Mouse (Mus musculus) hindbrain, embryonic 11.5 days (tissue): ENCODE data around the gene Plekhs1. TPM values are rescaled to one million over a fixed set of nuclear protein-coding genes. Genes with fewer than 3 reads are reported as not detected.

Experiments used
- ATAC-seq: fragments of 200-750 bp; cut with Nextera tagmentation; 2 replicates; pipeline ENCODE4 v1.8.0; 2017; ENCODE audit warnings: mild to moderate bottlenecking, moderate TSS enrichment, moderate library complexity; ENCODE audit not compliant: low FRiP score
- DNase-seq: peaks from one replicate; pipeline ENCODE4 v3.0.0-alpha.2; 2015; ENCODE audit warnings: low spot score
- H3K27ac ChIP-seq: fragments of 300-500 bp; sonication (generic); 2 replicates; pipeline ENCODE4 v1.5.1; 2014; ENCODE audit warnings: mild to moderate bottlenecking, low read depth, low read length
- H3K27me3 ChIP-seq: fragments of 300-500 bp; sonication (generic); 2 replicates; pipeline ENCODE4 v1.6.1; 2014; ENCODE audit warnings: mild to moderate bottlenecking, low read length, moderate library complexity, mixed read lengths; ENCODE audit not compliant: control insufficient read depth, insufficient read depth
- H3K36me3 ChIP-seq: fragments of 300-500 bp; sonication (generic); 2 replicates; pipeline ENCODE4 v1.6.1; 2014; ENCODE audit warnings: mild to moderate bottlenecking, low read length, moderate library complexity, mixed read lengths; ENCODE audit not compliant: control insufficient read depth, insufficient read depth
- H3K4me1 ChIP-seq: fragments of 300-500 bp; sonication (generic); replicated peaks from 2 replicates; pipeline ENCODE4 v1.6.1; 2014; ENCODE audit warnings: low read length, mixed read lengths; ENCODE audit not compliant: control insufficient read depth, insufficient read depth
- H3K4me2 ChIP-seq: fragments of 300-500 bp; sonication (generic); replicated peaks from 2 replicates; pipeline ENCODE4 v1.6.1; 2014; ENCODE audit warnings: mild to moderate bottlenecking, low read depth, low read length
- H3K4me3 ChIP-seq: fragments of 300-500 bp; sonication (generic); 2 replicates; pipeline ENCODE4 v1.5.1; 2014; ENCODE audit warnings: low read depth, low read length
- H3K9ac ChIP-seq: fragments of 300-500 bp; sonication (generic); 2 replicates; pipeline ENCODE4 v1.6.1; 2014; ENCODE audit warnings: low read depth, low read length
- H3K9me3 ChIP-seq: fragments of 300-500 bp; sonication (generic); 2 replicates; pipeline ENCODE4 v1.6.1; 2016; ENCODE audit warnings: low read length; ENCODE audit not compliant: control insufficient read depth
- WGBS: fragments of 180-500 bp; shearing (Covaris S2); extraction: QIAGEN DNeasy Blood & Tissue Kit; methylation state at CpG from one replicate; pipeline ENCODE4 v1.1.7; 2014; 5-methylcytosine and 5-hydroxymethylcytosine counted together
- polyA plus RNA-seq: library from polyadenylated mRNA; unstranded; fragments of >200 nt; fragmentation: Nextera tagmentation; extraction: Ambion mirVana; gene quantifications from 2 replicates; pipeline ENCODE4 v1.2.1, GENCODE M21; 2014

Gene Plekhs1
- polyA plus RNA-seq, 1 experiment from 2014 or later: not detected

- H3K9ac ChIP-seq: no peak overlapping the region
- DNase-seq: no peak
- no peak overlapping the region for H3K27ac ChIP-seq
- H3K4me3 ChIP-seq: no peak overlapping the region
- 86% methylated on average over 5 of the region's 5 CpGs for WGBS
- H3K4me2 ChIP-seq: no peak overlapping the region
- no peaks in the 10 kb centered on the region for H3K36me3 ChIP-seq
- ATAC-seq: no peak
- no peaks in the 10 kb centered on the region for H3K9me3 ChIP-seq
- no peaks in the 10 kb centered on the region for H3K27me3 ChIP-seq
- no peaks in the 10 kb centered on the region for H3K4me1 ChIP-seq
These were observed 10.5 kb upstream of the Plekhs1 start for GRCm38 (mm10) chr19:56450892-56451291.

DNA sequence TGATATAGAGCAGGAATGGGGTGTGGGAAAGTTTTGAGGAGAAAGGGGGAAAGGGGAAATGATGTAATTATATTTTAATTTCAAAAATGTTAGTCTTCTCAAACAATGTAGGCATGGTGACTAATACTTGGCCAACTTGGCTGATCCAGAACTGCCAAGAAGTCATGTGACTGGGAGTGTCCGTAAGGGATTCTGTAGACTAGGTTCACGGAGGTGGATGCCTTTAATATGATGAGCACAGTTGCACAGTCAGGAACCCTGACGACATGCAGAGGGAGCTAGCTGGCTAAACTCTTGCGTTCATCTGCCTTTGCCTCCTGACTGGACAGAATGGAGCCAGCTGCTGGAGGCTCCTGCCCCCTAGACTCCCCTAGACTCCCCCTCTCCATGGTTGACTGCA is 9.6 kb upstream of the Plekhs1 start:
- no peak for ATAC-seq
- Histone ChIP-seq H3K9me3 (no peaks in the 10 kb centered on the region), H3K4me1 (no peaks in the 10 kb centered on the region), H3K27ac (no peak overlapping the region), H3K4me2 (no peak overlapping the region), H3K9ac (no peak overlapping the region), H3K27me3 (no peaks in the 10 kb centered on the region), H3K36me3 (no peaks in the 10 kb centered on the region), H3K4me3 (no peak overlapping the region)
- WGBS: 88% methylated on average over 4 of the region's 4 CpGs
- DNase-seq: no peak

GRCm38 (mm10) chr19:56452421-56452820 is 9.0 kb upstream of the Plekhs1 start:
- Histone ChIP-seq H3K9me3 (no peaks in the 10 kb centered on the region), H3K36me3 (no peaks in the 10 kb centered on the region), H3K4me1 (no peaks in the 10 kb centered on the region), H3K27me3 (no peaks in the 10 kb centered on the region), H3K4me2 (no peak overlapping the region), H3K27ac (no peak overlapping the region), H3K4me3 (no peak overlapping the region), H3K9ac (no peak overlapping the region)
- no peak for DNase-seq
- 88% methylated on average over 2 of the region's 2 CpGs for WGBS
- no peak for ATAC-seq

- H3K4me2 ChIP-seq: no peak overlapping the region
- no peak overlapping the region for H3K27ac ChIP-seq
- DNase-seq (no peak), ATAC-seq (no peak)
- no peaks in the 10 kb centered on the region for H3K36me3 ChIP-seq
- H3K4me3 ChIP-seq: no peak overlapping the region
- no peaks in the 10 kb centered on the region for H3K9me3 ChIP-seq
- 87% methylated on average over 4 of the region's 4 CpGs for WGBS
- H3K4me1 ChIP-seq: no peaks in the 10 kb centered on the region
- no peaks in the 10 kb centered on the region for H3K27me3 ChIP-seq
- no peak overlapping the region for H3K9ac ChIP-seq
These were observed 6.6 kb upstream of the Plekhs1 start for GRCm38 (mm10) chr19:56454862-56455261.

GRCm38 (mm10) chr19:56455369-56455768 is 6.1 kb upstream of the Plekhs1 start:
- H3K27me3 ChIP-seq: no peaks in the 10 kb centered on the region
- no peak overlapping the region for H3K4me3 ChIP-seq
- no peak overlapping the region for H3K27ac ChIP-seq
- ATAC-seq (no peak), DNase-seq (no peak)
- WGBS: 39% methylated on average over 2 of the region's 2 CpGs
- no peaks in the 10 kb centered on the region for H3K36me3 ChIP-seq
- no peak overlapping the region for H3K4me2 ChIP-seq
- no peaks in the 10 kb centered on the region for H3K9me3 ChIP-seq
- H3K9ac ChIP-seq: no peak overlapping the region
- H3K4me1 ChIP-seq: no peaks in the 10 kb centered on the region

DNA sequence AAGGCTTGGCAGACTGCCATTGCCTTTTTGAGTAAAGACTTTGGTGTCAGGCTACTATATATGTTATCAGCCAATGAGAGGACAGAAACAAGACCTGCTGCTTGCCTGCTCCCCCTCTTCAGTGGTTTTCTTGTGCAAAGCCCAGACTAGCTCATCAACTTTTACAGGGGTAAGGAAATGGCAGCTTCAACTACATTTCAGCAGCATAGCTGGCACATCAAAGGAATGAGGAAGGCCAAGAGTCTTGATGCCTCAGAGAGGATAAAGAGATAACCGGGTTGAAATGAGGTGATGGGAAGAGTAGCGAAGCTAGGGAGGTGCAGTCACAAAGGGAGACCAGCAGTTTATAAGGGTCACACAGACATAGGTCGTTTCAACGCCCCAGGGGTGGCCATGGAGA is 3.9 kb upstream of the Plekhs1 start:
- Histone ChIP-seq H3K27me3 (no peaks in the 10 kb centered on the region), H3K9me3 (no peaks in the 10 kb centered on the region), H3K4me1 (no peaks in the 10 kb centered on the region), H3K27ac (no peak overlapping the region), H3K4me2 (no peak overlapping the region), H3K9ac (no peak overlapping the region), H3K36me3 (no peaks in the 10 kb centered on the region), H3K4me3 (no peak overlapping the region)
- 93% methylated on average over 4 of the region's 4 CpGs for WGBS
- no peak for ATAC-seq
- DNase-seq: no peak

- H3K4me1 ChIP-seq: no peaks in the 10 kb centered on the region
- no peak for DNase-seq
- H3K9ac ChIP-seq: no peak overlapping the region
- no peak overlapping the region for H3K4me3 ChIP-seq
- no peaks in the 10 kb centered on the region for H3K36me3 ChIP-seq
- no peaks in the 10 kb centered on the region for H3K9me3 ChIP-seq
- H3K27ac ChIP-seq: no peak overlapping the region
- 88% methylated on average over 10 of the region's 10 CpGs for WGBS
- no peaks in the 10 kb centered on the region for H3K27me3 ChIP-seq
- ATAC-seq: no peak
- H3K4me2 ChIP-seq: no peak overlapping the region
These were observed 2.0 kb upstream of the Plekhs1 start for GRCm38 (mm10) chr19:56459154-56460050.

- no peaks in the 10 kb centered on the region for H3K27me3 ChIP-seq
- H3K4me1 ChIP-seq: no peaks in the 10 kb centered on the region
- no peaks in the 10 kb centered on the region for H3K36me3 ChIP-seq
- H3K27ac ChIP-seq: no peak overlapping the region
- no peaks in the 10 kb centered on the region for H3K9me3 ChIP-seq
- no peak overlapping the region for H3K4me3 ChIP-seq
- WGBS: 63% methylated on average over 2 of the region's 2 CpGs
- H3K4me2 ChIP-seq: no peak overlapping the region
- ATAC-seq: no peak
- no peak for DNase-seq
- H3K9ac ChIP-seq: no peak overlapping the region
These were observed 1.2 kb upstream of the Plekhs1 start for GRCm38 (mm10) chr19:56460241-56460640.

GRCm38 (mm10) chr19:56462786-56463185 is 1.3 kb downstream of the Plekhs1 start:
- Histone ChIP-seq H3K9me3 (no peaks in the 10 kb centered on the region), H3K27me3 (no peaks in the 10 kb centered on the region), H3K4me2 (no peak overlapping the region), H3K4me1 (no peaks in the 10 kb centered on the region), H3K4me3 (no peak overlapping the region), H3K9ac (no peak overlapping the region), H3K36me3 (no peaks in the 10 kb centered on the region), H3K27ac (no peak overlapping the region)
- DNase-seq (no peak), ATAC-seq (no peak)
- WGBS: 78% methylated on average over 4 of the region's 4 CpGs
